Mouse (Mus musculus): ENCODE measurements at regions not wholly inside any gene's neighbourhood (a gene's known extent, or its start where the extent isn't known, plus 50 kb on each side); places are given as distances from the start of the nearest gene placed in this dataset.

DNA sequence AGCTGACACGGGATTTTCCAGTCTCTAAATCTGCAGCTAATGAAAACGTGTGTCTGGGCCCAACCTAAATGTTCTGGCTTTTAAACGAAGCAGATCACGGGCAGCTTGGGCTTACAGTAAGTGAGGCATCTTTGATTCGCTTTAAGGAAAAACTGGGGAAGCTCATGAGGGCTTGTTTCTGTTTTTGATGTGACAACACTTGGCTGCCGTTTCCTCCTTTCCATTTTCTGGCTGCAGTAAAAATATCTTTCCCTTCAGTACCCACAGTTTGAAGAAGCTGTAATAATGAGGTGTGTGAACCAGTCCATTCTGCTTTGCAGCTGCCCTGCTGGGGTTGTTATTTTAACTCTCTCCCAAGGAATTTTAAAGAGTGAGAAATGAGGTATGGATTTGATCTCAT is 69.9 kb upstream of the Dkk2 start:
- TF ChIP-seq CTCF (IDR thresholded peaks at IDR 0.05; ENCODE audit: low read depth) (no peak), EP300 (IDR thresholded peaks at IDR 0.05; ENCODE audit: low read depth) (no peak)

All from heart, postnatal 0 days (tissue).